Mouse (Mus musculus) neural tube, embryonic 12.5 days (tissue): ENCODE results near the gene Trappc3l. TPM values are rescaled to one million over a fixed set of nuclear protein-coding genes. Genes with fewer than 3 reads are reported as not detected.

Experiments
- ATAC-seq: fragments of 200-750 bp; cut with Nextera tagmentation; 2 replicates; pipeline ENCODE4 v1.8.0; 2017; ENCODE audit warnings: low read depth, mild to moderate bottlenecking, moderate TSS enrichment, moderate library complexity; ENCODE audit not compliant: low FRiP score
- H3K27ac ChIP-seq: fragments of 300-500 bp; sonication (generic); 2 replicates; pipeline ENCODE4 v1.5.1; 2016
- H3K27me3 ChIP-seq: fragments of 300-500 bp; sonication (generic); replicated peaks from 2 replicates; pipeline ENCODE4 v1.6.1; 2016; ENCODE audit warnings: mild to moderate bottlenecking
- H3K36me3 ChIP-seq: fragments of 300-500 bp; sonication (generic); 2 replicates; pipeline ENCODE4 v1.6.1; 2016; ENCODE audit warnings: mild to moderate bottlenecking
- H3K4me1 ChIP-seq: fragments of 300-500 bp; sonication (generic); 2 replicates; pipeline ENCODE4 v1.6.1; 2016
- H3K4me2 ChIP-seq: fragments of 300-500 bp; sonication (generic); replicated peaks from 2 replicates; pipeline ENCODE4 v1.6.1; 2016; ENCODE audit warnings: mild to moderate bottlenecking
- H3K4me3 ChIP-seq: fragments of 300-500 bp; sonication (generic); 2 replicates; pipeline ENCODE4 v1.5.1; 2016
- H3K9ac ChIP-seq: fragments of 300-500 bp; sonication (generic); 2 replicates; pipeline ENCODE4 v1.6.1; 2016; ENCODE audit warnings: mild to moderate bottlenecking
- H3K9me3 ChIP-seq: fragments of 300-500 bp; sonication (generic); 2 replicates; pipeline ENCODE4 v1.6.1; 2016; ENCODE audit warnings: mild to moderate bottlenecking
- WGBS: fragments of 180-500 bp; shearing (Covaris S2); methylation state at CpG from one replicate; pipeline ENCODE4 v1.1.7; 2016; 5-methylcytosine and 5-hydroxymethylcytosine counted together
- polyA plus RNA-seq: library from polyadenylated mRNA; unstranded; fragments of >200 nt; fragmentation: Nextera tagmentation; extraction: Ambion mirVana; gene quantifications from 2 replicates; pipeline ENCODE4 v1.2.1, GENCODE M21; 2016

Gene Trappc3l
- polyA plus RNA-seq, 1 experiment from 2014 or later: not detected

DNA sequence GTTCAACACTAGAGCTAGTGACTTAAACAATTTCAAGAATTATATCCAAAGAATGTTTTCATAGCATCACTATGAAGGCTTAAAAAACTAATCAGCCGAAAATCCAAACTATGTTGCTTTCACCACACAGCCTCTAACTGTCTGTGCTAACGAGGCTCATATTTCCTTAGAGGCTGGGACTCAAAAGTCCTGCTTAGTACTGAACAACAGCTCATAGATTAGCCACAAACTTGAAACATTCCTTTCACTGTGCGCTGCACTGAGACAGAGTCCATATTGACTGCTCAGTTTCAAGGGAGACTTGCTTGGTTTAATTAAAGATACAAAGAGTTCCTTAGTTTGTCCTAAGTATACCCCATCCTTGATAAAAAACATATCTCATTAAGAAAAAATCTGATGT, 112.4 kb downstream of the Trappc3l start:
- Histone ChIP-seq H3K36me3 (no peaks in the 10 kb centered on the region), H3K9me3 (no peaks in the 10 kb centered on the region), H3K4me2 (no peak overlapping the region), H3K27ac (no peak overlapping the region), H3K27me3 (no peaks in the 10 kb centered on the region), H3K9ac (no peak overlapping the region), H3K4me1 (no peaks in the 10 kb centered on the region), H3K4me3 (no peak overlapping the region)
- 76% methylated on average over 3 of the region's 3 CpGs for WGBS
- ATAC-seq: no peak

DNA sequence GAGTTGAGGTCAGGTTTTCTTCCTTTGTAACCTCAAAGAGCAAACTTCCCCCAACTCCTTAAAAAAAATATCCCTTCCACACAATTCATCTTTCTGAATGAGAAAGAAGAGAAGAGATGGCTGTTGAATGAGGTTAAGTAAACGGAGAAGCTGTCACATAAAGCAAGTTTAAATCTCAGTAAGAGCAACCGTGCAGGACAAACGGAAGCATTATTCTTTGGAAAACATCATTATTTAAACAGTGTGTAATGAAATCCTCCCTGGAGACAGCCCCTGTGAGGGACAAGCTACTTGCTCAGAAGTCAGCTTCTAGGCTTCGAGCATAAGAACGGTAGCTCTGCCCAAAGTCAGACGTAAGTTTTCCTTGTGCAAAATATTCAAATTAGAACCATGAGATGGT, 113.1 kb downstream of the Trappc3l start:
- H3K4me1 ChIP-seq: no peaks in the 10 kb centered on the region
- no peak overlapping the region for H3K9ac ChIP-seq
- H3K4me3 ChIP-seq: no peak overlapping the region
- WGBS: 44% methylated on average over 6 of the region's 6 CpGs
- no peaks in the 10 kb centered on the region for H3K27me3 ChIP-seq
- no peaks in the 10 kb centered on the region for H3K36me3 ChIP-seq
- no peak overlapping the region for H3K4me2 ChIP-seq
- no peak overlapping the region for H3K27ac ChIP-seq
- ATAC-seq: no peak
- H3K9me3 ChIP-seq: no peaks in the 10 kb centered on the region

DNA sequence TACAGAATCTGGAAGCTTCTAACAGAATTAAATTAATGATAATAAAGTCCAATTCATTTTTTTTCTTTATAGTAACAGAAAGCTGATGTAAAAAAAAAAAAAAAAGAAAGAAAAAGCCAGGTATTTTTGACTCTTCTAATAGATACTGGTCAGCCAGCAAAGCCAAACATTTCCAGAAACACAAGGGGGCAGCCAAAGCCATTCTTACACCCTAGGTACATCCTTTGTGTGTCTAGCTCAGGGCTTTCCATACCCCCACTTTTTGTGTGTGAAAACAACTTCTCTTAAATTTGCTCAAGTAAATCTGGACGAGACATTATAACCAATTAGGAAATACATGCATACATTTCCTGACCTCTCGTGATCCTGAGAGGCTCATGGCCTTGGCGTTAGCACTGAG, 114.4 kb downstream of the Trappc3l start:
- H3K4me1 ChIP-seq: no peaks in the 10 kb centered on the region
- 85% methylated on average over 3 of the region's 3 CpGs for WGBS
- no peak for ATAC-seq

DNA sequence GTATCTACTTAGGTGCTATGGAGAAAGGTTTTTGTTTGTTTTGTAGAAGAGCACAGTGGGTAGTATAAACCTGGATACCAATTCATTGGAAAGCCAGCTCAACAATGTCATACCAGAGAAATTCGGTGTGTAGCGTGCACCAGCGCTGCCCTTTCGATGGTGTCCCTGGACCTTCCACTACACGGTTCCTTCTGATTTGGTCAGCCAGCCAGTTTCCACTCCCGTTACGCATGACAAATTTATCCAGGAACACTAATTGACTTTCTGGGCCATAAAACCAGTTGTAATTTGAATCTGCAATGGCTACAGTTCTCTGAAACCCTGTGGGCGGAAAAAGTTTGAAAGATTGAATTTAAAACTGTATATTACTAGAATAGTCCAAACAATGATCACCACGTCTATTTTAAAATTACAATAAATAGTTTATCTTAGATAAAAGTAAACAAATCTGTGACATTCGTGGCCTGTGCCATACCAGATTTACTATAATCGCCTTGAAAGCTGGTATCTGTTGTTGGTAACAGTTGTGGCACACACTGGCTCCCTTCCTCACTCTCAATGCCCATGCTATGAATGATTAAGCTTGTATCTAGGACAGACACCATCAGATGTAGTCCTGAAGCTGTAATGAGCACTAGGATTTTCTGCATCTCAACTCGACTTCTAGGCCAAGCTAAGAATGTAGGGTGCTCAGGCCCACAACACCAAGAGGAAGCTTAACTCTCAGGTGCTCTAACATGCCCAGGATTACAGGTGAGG, 118.6 kb downstream of the Trappc3l start:
- H3K36me3 ChIP-seq: no peaks in the 10 kb centered on the region
- H3K27ac ChIP-seq: no peak overlapping the region
- no peaks in the 10 kb centered on the region for H3K9me3 ChIP-seq
- no peaks in the 10 kb centered on the region for H3K4me1 ChIP-seq
- no peak overlapping the region for H3K4me3 ChIP-seq
- H3K9ac ChIP-seq: no peak overlapping the region
- no peaks in the 10 kb centered on the region for H3K27me3 ChIP-seq
- H3K4me2 ChIP-seq: no peak overlapping the region
- WGBS: 79% methylated on average over 12 of the region's 12 CpGs
- ATAC-seq: no peak

More for the DNA sequence above, 114.4 kb downstream of the Trappc3l start:
- Histone ChIP-seq H3K9me3 (no peaks in the 10 kb centered on the region), H3K27ac (no peak overlapping the region), H3K36me3 (no peaks in the 10 kb centered on the region), H3K9ac (no peak overlapping the region), H3K4me2 (no peak overlapping the region), H3K4me3 (no peak overlapping the region), H3K27me3 (no peaks in the 10 kb centered on the region)

Other genes with a start within 250 kb of the Trappc3l start
- not detected in 2 replicates for gene Sult3a1, start 179.9 kb upstream of the Trappc3l start, polyA plus RNA-seq
- gene Rsph4a, start 132.5 kb upstream of the Trappc3l start, polyA plus RNA-seq: 0.08 TPM in 1 of 2 replicates, not detected in the other
- gene Zup1, start 86.3 kb upstream of the Trappc3l start, polyA plus RNA-seq: 24.9 and 26.9 TPM in 2 replicates
- 134 and 142 TPM in 2 replicates for gene Rwdd1, start 18.0 kb upstream of the Trappc3l start, polyA plus RNA-seq
- not detected in 2 replicates for gene Calhm4, start 6.7 kb downstream of the Trappc3l start, polyA plus RNA-seq
- 0.14 and 0.16 TPM in 2 replicates for gene Calhm5, start 58.9 kb downstream of the Trappc3l start, polyA plus RNA-seq
- 0.29 and 0.31 TPM in 2 replicates for gene Calhm6, start 90.4 kb downstream of the Trappc3l start, polyA plus RNA-seq
- 15.7 and 16.4 TPM in 2 replicates for gene Dse, start 170.1 kb downstream of the Trappc3l start, polyA plus RNA-seq
- gene Tspyl1, start 244.6 kb downstream of the Trappc3l start, polyA plus RNA-seq: 138 and 142 TPM in 2 replicates